Mouse (Mus musculus) adrenal gland, postnatal 0 days (tissue): ENCODE data around the gene Olfr49. TPM values are rescaled to one million over a fixed set of nuclear protein-coding genes. Genes with fewer than 3 reads are reported as not detected.

Experiments used
- polyA plus RNA-seq: library from polyadenylated mRNA; unstranded; fragments of >200 nt; fragmentation: Nextera tagmentation; extraction: Ambion mirVana; gene quantifications from 2 replicates; pipeline ENCODE4 v1.2.1, GENCODE M21; 2015

Gene Olfr49
- 0.30 and 0.68 TPM in 2 replicates for polyA plus RNA-seq

DNA sequence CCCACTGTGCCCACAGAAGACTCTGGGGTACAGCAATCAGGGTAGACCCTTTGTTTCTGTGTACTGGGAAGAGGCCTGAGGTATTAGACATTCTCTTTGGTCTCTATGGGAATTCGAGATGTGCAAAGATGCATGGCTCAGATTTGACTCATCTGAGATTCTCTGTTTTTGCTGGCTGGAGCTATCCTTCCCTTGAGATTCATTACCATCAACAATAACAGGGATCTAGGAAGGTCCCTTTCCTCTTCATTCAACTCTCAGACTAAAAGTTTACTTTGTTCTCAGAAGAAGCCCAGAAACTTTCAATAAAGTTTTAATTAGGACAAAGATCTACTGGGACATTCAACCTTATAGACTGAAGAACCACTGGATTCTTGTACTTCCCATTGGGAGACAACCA lies at the start of gene Olfr49:
Olfr49 (minus strand) TSS at position 101 of the 400 bp plus-strand sequence.

DNA sequence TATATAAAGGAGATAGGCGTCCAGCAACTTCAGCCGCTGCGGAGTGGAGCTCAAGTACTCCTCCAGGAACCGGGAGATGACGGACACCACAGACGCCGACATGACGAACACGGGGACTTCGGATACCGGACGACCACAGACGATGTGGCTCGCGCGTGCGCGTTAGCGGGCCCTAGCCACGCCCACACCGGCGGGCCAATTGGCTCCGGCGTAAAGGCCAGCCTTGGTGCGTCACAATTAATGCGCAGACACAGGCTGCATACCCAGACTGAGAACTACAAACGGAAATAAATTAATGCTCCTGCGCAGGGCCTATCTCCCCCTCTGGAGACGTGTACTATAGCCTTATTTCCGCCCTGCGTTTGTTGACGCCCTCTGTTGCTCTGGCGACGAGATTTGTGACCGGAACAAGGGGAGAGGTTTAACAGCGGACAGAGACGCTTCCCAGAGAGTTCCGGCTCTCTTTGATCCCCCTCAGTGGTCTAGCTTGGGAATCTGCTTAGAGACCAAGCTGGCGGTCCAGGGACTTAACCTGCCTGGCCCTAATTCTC lies 30.9 kb downstream of the Olfr49 start, which contains the start of the genes Dad1 and Abhd4:
Dad1 (minus strand) TSS at position 364 of the 551 bp plus-strand sequence.
Abhd4 (plus strand) TSS at position 448 of the 551 bp plus-strand sequence.

Other genes with a start within 250 kb of the Olfr49 start
- 461 and 630 TPM in 2 replicates for gene Dad1, start 30.8 kb downstream of the Olfr49 start, polyA plus RNA-seq
- gene Abhd4, start 30.8 kb downstream of the Olfr49 start, polyA plus RNA-seq, result 121 and 288 TPM in 2 replicates
- 48.2 and 81.3 TPM in 2 replicates for gene Oxa1l, start 75.9 kb upstream of the Olfr49 start, polyA plus RNA-seq
- gene Slc7a7, start 132.8 kb upstream of the Olfr49 start, polyA plus RNA-seq, result 5.4 and 5.6 TPM in 2 replicates
- 384 and 418 TPM in 2 replicates for gene Mrpl52, start 142.0 kb upstream of the Olfr49 start, polyA plus RNA-seq
- gene Mmp14, start 146.7 kb upstream of the Olfr49 start, polyA plus RNA-seq, result 105 and 119 TPM in 2 replicates
- 44.9 and 74.5 TPM in 2 replicates for gene Lrp10, start 179.2 kb upstream of the Olfr49 start, polyA plus RNA-seq
- 1.4 and 2.5 TPM in 2 replicates for gene Rem2, start 191.2 kb upstream of the Olfr49 start, polyA plus RNA-seq
- 27.4 and 39.2 TPM in 2 replicates for gene Prmt5, start 232.6 kb upstream of the Olfr49 start, polyA plus RNA-seq